Mouse (Mus musculus) neural tube, embryonic 15.5 days (tissue): ENCODE results near the gene Ctdnep1. TPM values are rescaled to one million over a fixed set of nuclear protein-coding genes. Genes with fewer than 3 reads are reported as not detected.
A peak's percentile ranks its signal among the peaks of the same experiment; 100 is the strongest.

Source experiments
- ATAC-seq: fragments of 200-750 bp; cut with Nextera tagmentation; 2 replicates; pipeline ENCODE4 v1.8.0; 2017; ENCODE audit warnings: mild to moderate bottlenecking, moderate TSS enrichment, moderate library complexity; ENCODE audit not compliant: low FRiP score
- H3K27ac ChIP-seq: fragments of 300-500 bp; sonication (generic); replicated peaks from 2 replicates; pipeline ENCODE4 v1.5.1; 2015; ENCODE audit warnings: mild to moderate bottlenecking, inconsistent platforms
- H3K27me3 ChIP-seq: fragments of 300-500 bp; sonication (generic); replicated peaks from 2 replicates; pipeline ENCODE4 v1.6.1; 2015; ENCODE audit warnings: inconsistent platforms
- H3K36me3 ChIP-seq: fragments of 300-500 bp; sonication (generic); 2 replicates; pipeline ENCODE4 v1.6.1; 2015; ENCODE audit warnings: inconsistent platforms
- H3K4me1 ChIP-seq: fragments of 300-500 bp; sonication (generic); 2 replicates; pipeline ENCODE4 v1.6.1; 2015; ENCODE audit warnings: inconsistent platforms
- H3K4me2 ChIP-seq: fragments of 300-500 bp; sonication (generic); 2 replicates; pipeline ENCODE4 v1.6.1; 2015; ENCODE audit warnings: inconsistent platforms, mild to moderate bottlenecking, moderate library complexity
- H3K4me3 ChIP-seq: fragments of 300-500 bp; sonication (generic); replicated peaks from 2 replicates; pipeline ENCODE4 v1.5.1; 2015; ENCODE audit warnings: mild to moderate bottlenecking, inconsistent platforms
- H3K9ac ChIP-seq: fragments of 300-500 bp; sonication (generic); replicated peaks from 2 replicates; pipeline ENCODE4 v1.6.1; 2015; ENCODE audit warnings: mild to moderate bottlenecking, inconsistent platforms
- H3K9me3 ChIP-seq: fragments of 300-500 bp; sonication (generic); replicated peaks from 2 replicates; pipeline ENCODE4 v1.6.1; 2016; ENCODE audit warnings: inconsistent platforms
- WGBS: fragments of 180-500 bp; shearing (Covaris S2); methylation state at CpG from one replicate; pipeline ENCODE4 v1.1.7; 2015; ENCODE audit warnings: mixed read lengths; 5-methylcytosine and 5-hydroxymethylcytosine counted together
- polyA plus RNA-seq: library from polyadenylated mRNA; unstranded; fragments of >200 nt; fragmentation: Nextera tagmentation; extraction: Ambion mirVana; gene quantifications from 2 replicates; pipeline ENCODE4 v1.2.1, GENCODE M21; 2015

Gene Ctdnep1
- polyA plus RNA-seq, 1 experiment from 2014 or later: 27.2 TPM

- Histone ChIP-seq H3K36me3 (no peaks in the 10 kb centered on the region), H3K4me3 (peak overlapping the region; percentile 42), H3K27me3 (no peaks in the 10 kb centered on the region), H3K9me3 (no peaks in the 10 kb centered on the region), H3K27ac (peak overlapping the region; percentile 58; the same call in 1 of the 2 replicates), H3K4me1 (peaks cover 93% of the 10 kb centered on the region), H3K4me2 (peak overlapping the region; percentile 69), H3K9ac (peak overlapping the region; percentile 54)
- 12% methylated on average over 6 of the region's 6 CpGs for WGBS
- no peak for ATAC-seq
Measured at GRCm38 (mm10) chr11:70024151-70024514, 43.2 kb downstream of the Ctdnep1 start.

GRCm38 (mm10) chr11:70026689-70027088, 45.7 kb downstream of the Ctdnep1 start:
- 1% methylated on average over 19 of the region's 19 CpGs for WGBS
- H3K27me3 ChIP-seq: no peaks in the 10 kb centered on the region
- peak overlapping the region; percentile 96 for H3K27ac ChIP-seq
- peaks cover 89% of the 10 kb centered on the region for H3K4me1 ChIP-seq
- peak overlapping the region; percentile 30 for H3K4me3 ChIP-seq
- ATAC-seq: no peak
- peaks cover 14% of the 10 kb centered on the region for H3K36me3 ChIP-seq
- H3K9ac ChIP-seq: peak overlapping the region; percentile 44; the same call in 1 of the 2 replicates
- no peaks in the 10 kb centered on the region for H3K9me3 ChIP-seq
- peak overlapping the region; percentile 67 for H3K4me2 ChIP-seq

GRCm38 (mm10) chr11:70027397-70027796, 46.4 kb downstream of the Ctdnep1 start:
- H3K27ac ChIP-seq: peak overlapping the region; percentile 96
- no peak for ATAC-seq
- peaks cover 21% of the 10 kb centered on the region for H3K36me3 ChIP-seq
- H3K4me1 ChIP-seq: peaks cover 82% of the 10 kb centered on the region
- H3K4me2 ChIP-seq: peak overlapping the region; percentile 67
- 42% methylated on average over 9 of the region's 9 CpGs for WGBS
- peak overlapping the region; percentile 36 for H3K9ac ChIP-seq
- H3K9me3 ChIP-seq: no peaks in the 10 kb centered on the region
- peak overlapping the region; percentile 30; the same call in 1 of the 2 replicates for H3K4me3 ChIP-seq
- H3K27me3 ChIP-seq: no peaks in the 10 kb centered on the region

GRCm38 (mm10) chr11:70028401-70029129, 47.6 kb downstream of the Ctdnep1 start:
- H3K9me3 ChIP-seq: no peaks in the 10 kb centered on the region
- H3K4me2 ChIP-seq: peak overlapping the region; percentile 67
- peaks cover 71% of the 10 kb centered on the region for H3K4me1 ChIP-seq
- WGBS: 20% methylated on average over 12 of the region's 12 CpGs
- peak overlapping the region; percentile 96 for H3K27ac ChIP-seq
- H3K4me3 ChIP-seq: peak overlapping the region; percentile 37
- H3K27me3 ChIP-seq: no peaks in the 10 kb centered on the region
- peak overlapping the region; percentile 46 for H3K9ac ChIP-seq
- H3K36me3 ChIP-seq: peaks cover 33% of the 10 kb centered on the region
- ATAC-seq: peak; percentile 26

GRCm38 (mm10) chr11:70029130-70029801, 48.3 kb downstream of the Ctdnep1 start:
- Histone ChIP-seq H3K27ac (peak overlapping the region; percentile 96), H3K4me3 (peak overlapping the region; percentile 37), H3K4me1 (peaks cover 65% of the 10 kb centered on the region), H3K27me3 (no peaks in the 10 kb centered on the region), H3K9ac (peak overlapping the region; percentile 46), H3K4me2 (peak overlapping the region; percentile 67), H3K9me3 (no peaks in the 10 kb centered on the region), H3K36me3 (peaks cover 37% of the 10 kb centered on the region)
- peak; percentile 91 for ATAC-seq
- WGBS: under 1% methylated on average over 20 of the region's 20 CpGs

- Histone ChIP-seq H3K27ac (peak overlapping the region; percentile 96), H3K4me3 (peak overlapping the region; percentile 37), H3K27me3 (no peaks in the 10 kb centered on the region), H3K4me1 (peaks cover 58% of the 10 kb centered on the region), H3K36me3 (peaks cover 42% of the 10 kb centered on the region), H3K4me2 (peak overlapping the region; percentile 67), H3K9me3 (no peaks in the 10 kb centered on the region), H3K9ac (peak overlapping the region; percentile 46)
- 20% methylated on average over 11 of the region's 11 CpGs for WGBS
- ATAC-seq: peak; percentile 49
Measured at GRCm38 (mm10) chr11:70029829-70030550, 49.0 kb downstream of the Ctdnep1 start.

- Histone ChIP-seq H3K9ac (peak overlapping the region; percentile 46; the same call in 1 of the 2 replicates), H3K4me3 (peak overlapping the region; percentile 37; the same call in 1 of the 2 replicates)
Measured at GRCm38 (mm10) chr11:70030651-70031320, 49.8 kb downstream of the Ctdnep1 start.

GRCm38 (mm10) chr11:70031321-70031670, 50.3 kb downstream of the Ctdnep1 start:
- H3K36me3 ChIP-seq: peaks cover 47% of the 10 kb centered on the region
- no peak overlapping the region for H3K4me2 ChIP-seq
- H3K4me3 ChIP-seq: no peak overlapping the region
- peaks cover 45% of the 10 kb centered on the region for H3K4me1 ChIP-seq
- no peak overlapping the region for H3K27ac ChIP-seq
- no peak for ATAC-seq
- 97% methylated on average over 11 of the region's 11 CpGs for WGBS
- H3K9ac ChIP-seq: no peak overlapping the region
- no peaks in the 10 kb centered on the region for H3K9me3 ChIP-seq
- H3K27me3 ChIP-seq: no peaks in the 10 kb centered on the region

More at GRCm38 (mm10) chr11:70030651-70031320, 49.8 kb downstream of the Ctdnep1 start:
- Histone ChIP-seq H3K4me1 (peaks cover 50% of the 10 kb centered on the region), H3K27ac (peak overlapping the region; percentile 96), H3K27me3 (no peaks in the 10 kb centered on the region), H3K4me2 (peak overlapping the region; percentile 67), H3K36me3 (peaks cover 45% of the 10 kb centered on the region), H3K9me3 (no peaks in the 10 kb centered on the region)
- 88% methylated on average over 28 of the region's 28 CpGs for WGBS
- no peak for ATAC-seq

GRCm38 (mm10) chr11:70038174-70038573, 57.2 kb downstream of the Ctdnep1 start:
- ATAC-seq: no peak
- H3K36me3 ChIP-seq: peaks cover 76% of the 10 kb centered on the region
- WGBS: 82% methylated on average over 7 of the region's 7 CpGs

GRCm38 (mm10) chr11:70039631-70040030, 58.7 kb downstream of the Ctdnep1 start:
- Histone ChIP-seq H3K4me1 (no peaks in the 10 kb centered on the region), H3K27ac (no peak overlapping the region), H3K27me3 (no peaks in the 10 kb centered on the region), H3K4me3 (no peak overlapping the region), H3K9ac (no peak overlapping the region), H3K36me3 (peaks cover 79% of the 10 kb centered on the region), H3K4me2 (no peak overlapping the region), H3K9me3 (no peaks in the 10 kb centered on the region)
- 95% methylated on average over 10 of the region's 10 CpGs for WGBS
- no peak for ATAC-seq

More at GRCm38 (mm10) chr11:70038174-70038573, 57.2 kb downstream of the Ctdnep1 start:
- Histone ChIP-seq H3K4me2 (no peak overlapping the region), H3K9ac (no peak overlapping the region), H3K9me3 (no peaks in the 10 kb centered on the region), H3K4me3 (no peak overlapping the region), H3K27me3 (no peaks in the 10 kb centered on the region), H3K4me1 (no peaks in the 10 kb centered on the region), H3K27ac (no peak overlapping the region)

- Histone ChIP-seq H3K27me3 (no peaks in the 10 kb centered on the region), H3K9me3 (no peaks in the 10 kb centered on the region), H3K4me3 (no peak overlapping the region), H3K4me1 (no peaks in the 10 kb centered on the region), H3K4me2 (no peak overlapping the region), H3K9ac (no peak overlapping the region), H3K27ac (no peak overlapping the region), H3K36me3 (peaks cover 80% of the 10 kb centered on the region)
- WGBS: 92% methylated on average over 7 of the region's 7 CpGs
- ATAC-seq: no peak
Measured at GRCm38 (mm10) chr11:70040184-70040583, 59.2 kb downstream of the Ctdnep1 start.
